Mouse (Mus musculus) midbrain, embryonic 16.5 days (tissue): ENCODE data around the gene Gpr132. TPM values are rescaled to one million over a fixed set of nuclear protein-coding genes. Genes with fewer than 3 reads are reported as not detected.

Experiments
- ATAC-seq: fragments of 200-750 bp; cut with Nextera tagmentation; 2 replicates; pipeline ENCODE4 v1.8.0; 2017; ENCODE audit warnings: moderate TSS enrichment
- H3K27ac ChIP-seq: fragments of 300-500 bp; sonication (generic); 2 replicates; pipeline ENCODE4 v1.5.1; 2014; ENCODE audit warnings: mild to moderate bottlenecking, low read length, mixed read lengths
- H3K27me3 ChIP-seq: fragments of 300-500 bp; sonication (generic); 2 replicates; pipeline ENCODE4 v1.6.1; 2014; ENCODE audit warnings: low read depth, low read length, mixed read lengths; ENCODE audit not compliant: control insufficient read depth, insufficient read depth
- H3K36me3 ChIP-seq: fragments of 300-500 bp; sonication (generic); 2 replicates; pipeline ENCODE4 v1.6.1; 2014; ENCODE audit warnings: mild to moderate bottlenecking, low read length, moderate library complexity, mixed read lengths; ENCODE audit not compliant: control insufficient read depth, insufficient read depth
- H3K4me1 ChIP-seq: fragments of 300-500 bp; sonication (generic); 2 replicates; pipeline ENCODE4 v1.6.1; 2014; ENCODE audit warnings: mild to moderate bottlenecking, low read length, mixed read lengths; ENCODE audit not compliant: control insufficient read depth, insufficient read depth
- H3K4me2 ChIP-seq: fragments of 300-500 bp; sonication (generic); 2 replicates; pipeline ENCODE4 v1.6.1; 2014; ENCODE audit warnings: mild to moderate bottlenecking, low read length, mixed read lengths
- H3K4me3 ChIP-seq: fragments of 300-500 bp; sonication (generic); 2 replicates; pipeline ENCODE4 v1.5.1; 2014; ENCODE audit warnings: low read depth, mild to moderate bottlenecking, low read length, moderate library complexity, mixed read lengths
- H3K9ac ChIP-seq: fragments of 300-500 bp; sonication (generic); 2 replicates; pipeline ENCODE4 v1.6.1; 2014; ENCODE audit warnings: low read depth, low read length, mixed read lengths
- H3K9me3 ChIP-seq: fragments of 300-500 bp; sonication (generic); replicated peaks from 2 replicates; pipeline ENCODE4 v1.6.1; 2014; ENCODE audit warnings: mild to moderate bottlenecking, low read length, mixed read lengths; ENCODE audit not compliant: control insufficient read depth, poor library complexity, severe bottlenecking
- WGBS: fragments of 180-500 bp; shearing (Covaris S2); extraction: QIAGEN DNeasy Blood & Tissue Kit; methylation state at CpG from one replicate; pipeline ENCODE4 v1.1.7; 2014; 5-methylcytosine and 5-hydroxymethylcytosine counted together
- polyA plus RNA-seq: library from polyadenylated mRNA; unstranded; fragments of >200 nt; fragmentation: Nextera tagmentation; extraction: Ambion mirVana; gene quantifications from 2 replicates; pipeline ENCODE4 v1.2.1, GENCODE M21; 2015

Gpr132 gene
- polyA plus RNA-seq, 1 experiment from 2014 or later, result not detected

- no peak for ATAC-seq
- no peaks in the 10 kb centered on the region for H3K4me1 ChIP-seq
- H3K27ac ChIP-seq, result no peak overlapping the region
- no peaks in the 10 kb centered on the region for H3K36me3 ChIP-seq
- H3K9me3 ChIP-seq, result no peaks in the 10 kb centered on the region
- no peaks in the 10 kb centered on the region for H3K27me3 ChIP-seq
- no peak overlapping the region for H3K4me2 ChIP-seq
- 74% methylated on average over 7 of the region's 7 CpGs for WGBS
- H3K4me3 ChIP-seq, result no peak overlapping the region
- H3K9ac ChIP-seq, result no peak overlapping the region
Measured at GRCm38 (mm10) chr12:112860765-112861164, 7.3 kb downstream of the Gpr132 start.

- WGBS, result 83% methylated on average over 8 of the region's 8 CpGs
- no peak for ATAC-seq
- Histone ChIP-seq H3K9ac (no peak overlapping the region), H3K4me1 (no peaks in the 10 kb centered on the region), H3K27me3 (no peaks in the 10 kb centered on the region), H3K9me3 (no peaks in the 10 kb centered on the region), H3K36me3 (no peaks in the 10 kb centered on the region), H3K27ac (no peak overlapping the region), H3K4me2 (no peak overlapping the region), H3K4me3 (no peak overlapping the region)
Measured at GRCm38 (mm10) chr12:112859930-112860329, 8.1 kb downstream of the Gpr132 start.

GRCm38 (mm10) chr12:112858581-112859336, 9.3 kb downstream of the Gpr132 start:
- H3K27ac ChIP-seq, result no peak overlapping the region
- H3K27me3 ChIP-seq, result no peaks in the 10 kb centered on the region
- H3K4me1 ChIP-seq, result no peaks in the 10 kb centered on the region
- H3K9me3 ChIP-seq, result no peaks in the 10 kb centered on the region
- H3K4me2 ChIP-seq, result no peak overlapping the region
- ATAC-seq, result no peak
- no peaks in the 10 kb centered on the region for H3K36me3 ChIP-seq
- H3K4me3 ChIP-seq, result no peak overlapping the region
- 86% methylated on average over 9 of the region's 9 CpGs for WGBS
- H3K9ac ChIP-seq, result no peak overlapping the region

GRCm38 (mm10) chr12:112857021-112857925, 10.8 kb downstream of the Gpr132 start:
- no peaks in the 10 kb centered on the region for H3K9me3 ChIP-seq
- no peak for ATAC-seq
- H3K4me2 ChIP-seq, result no peak overlapping the region
- no peak overlapping the region for H3K4me3 ChIP-seq
- no peak overlapping the region for H3K27ac ChIP-seq
- no peaks in the 10 kb centered on the region for H3K4me1 ChIP-seq
- WGBS, result 73% methylated on average over 9 of the region's 9 CpGs
- no peaks in the 10 kb centered on the region for H3K36me3 ChIP-seq
- no peaks in the 10 kb centered on the region for H3K27me3 ChIP-seq
- H3K9ac ChIP-seq, result no peak overlapping the region

- H3K27ac ChIP-seq, result no peak overlapping the region
- H3K4me1 ChIP-seq, result no peaks in the 10 kb centered on the region
- WGBS, result 84% methylated on average over 3 of the region's 3 CpGs
- no peak overlapping the region for H3K9ac ChIP-seq
- no peaks in the 10 kb centered on the region for H3K27me3 ChIP-seq
- no peak for ATAC-seq
- no peaks in the 10 kb centered on the region for H3K9me3 ChIP-seq
- H3K36me3 ChIP-seq, result no peaks in the 10 kb centered on the region
- no peak overlapping the region for H3K4me3 ChIP-seq
- H3K4me2 ChIP-seq, result no peak overlapping the region
Measured at GRCm38 (mm10) chr12:112856338-112856737, 11.7 kb downstream of the Gpr132 start.

GRCm38 (mm10) chr12:112854610-112855333, 13.3 kb downstream of the Gpr132 start:
- H3K4me2 ChIP-seq, result no peak overlapping the region
- 76% methylated on average over 7 of the region's 7 CpGs for WGBS
- H3K27me3 ChIP-seq, result no peaks in the 10 kb centered on the region
- ATAC-seq, result no peak
- no peak overlapping the region for H3K4me3 ChIP-seq
- no peak overlapping the region for H3K27ac ChIP-seq
- H3K9me3 ChIP-seq, result no peaks in the 10 kb centered on the region
- H3K9ac ChIP-seq, result no peak overlapping the region
- no peaks in the 10 kb centered on the region for H3K36me3 ChIP-seq
- H3K4me1 ChIP-seq, result no peaks in the 10 kb centered on the region

- Histone ChIP-seq H3K4me3 (no peak overlapping the region), H3K4me1 (no peaks in the 10 kb centered on the region), H3K4me2 (no peak overlapping the region), H3K9ac (no peak overlapping the region), H3K27me3 (no peaks in the 10 kb centered on the region), H3K27ac (no peak overlapping the region), H3K9me3 (no peaks in the 10 kb centered on the region), H3K36me3 (no peaks in the 10 kb centered on the region)
- ATAC-seq, result no peak
- WGBS, result 88% methylated on average over 11 of the region's 11 CpGs
Measured at GRCm38 (mm10) chr12:112853050-112853729, 14.8 kb downstream of the Gpr132 start.

GRCm38 (mm10) chr12:112851116-112851515, 16.9 kb downstream of the Gpr132 start:
- no peaks in the 10 kb centered on the region for H3K36me3 ChIP-seq
- no peak overlapping the region for H3K4me3 ChIP-seq
- H3K9me3 ChIP-seq, result no peaks in the 10 kb centered on the region
- no peak for ATAC-seq
- WGBS, result 55% methylated on average over 8 of the region's 8 CpGs
- H3K9ac ChIP-seq, result no peak overlapping the region
- H3K4me2 ChIP-seq, result no peak overlapping the region
- H3K4me1 ChIP-seq, result no peaks in the 10 kb centered on the region
- no peaks in the 10 kb centered on the region for H3K27me3 ChIP-seq
- H3K27ac ChIP-seq, result no peak overlapping the region
